Mouse (Mus musculus): ENCODE data around the gene Gm21317. TPM values are rescaled to one million over a fixed set of nuclear protein-coding genes. Genes with fewer than 3 reads are reported as not detected.
"Not testable (repeated sequence)": the region's sequence is repeated elsewhere in the genome, so short reads cannot be mapped to it uniquely, and the experiment has no call there.

Gene Gm21317
- polyA plus RNA-seq (2015; fragmentation: Nextera tagmentation; extraction: Ambion mirVana), result not detected in 2 replicates

DNA sequence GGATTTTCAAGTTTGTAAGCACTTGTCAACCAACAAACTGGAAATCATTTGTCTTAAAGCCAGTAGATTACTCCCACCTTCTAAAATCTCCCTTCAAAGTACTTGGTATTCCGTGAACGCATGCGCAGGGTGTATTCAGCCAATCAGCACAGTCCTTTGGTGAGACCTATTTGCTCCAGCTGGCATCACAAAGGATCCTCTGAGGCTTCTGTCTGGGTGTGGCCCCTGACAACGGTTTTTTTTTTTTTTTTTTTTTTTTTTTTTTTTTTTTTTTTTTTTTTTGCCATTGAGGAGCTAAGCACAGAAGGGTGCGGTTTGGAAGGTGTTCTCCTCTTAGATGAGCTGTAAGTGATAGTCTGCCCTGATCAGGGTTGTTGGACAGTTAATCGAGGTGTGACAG lies at the start of gene Gm21317:
Gene Gm21317, plus strand, starts transcription at position 301 of the 400 bp plus-strand sequence.
- DNase-seq (ENCODE audit: low spot score), result not testable (repeated sequence)
